Mouse (Mus musculus): ENCODE measurements around the gene Clhc1.

DNA sequence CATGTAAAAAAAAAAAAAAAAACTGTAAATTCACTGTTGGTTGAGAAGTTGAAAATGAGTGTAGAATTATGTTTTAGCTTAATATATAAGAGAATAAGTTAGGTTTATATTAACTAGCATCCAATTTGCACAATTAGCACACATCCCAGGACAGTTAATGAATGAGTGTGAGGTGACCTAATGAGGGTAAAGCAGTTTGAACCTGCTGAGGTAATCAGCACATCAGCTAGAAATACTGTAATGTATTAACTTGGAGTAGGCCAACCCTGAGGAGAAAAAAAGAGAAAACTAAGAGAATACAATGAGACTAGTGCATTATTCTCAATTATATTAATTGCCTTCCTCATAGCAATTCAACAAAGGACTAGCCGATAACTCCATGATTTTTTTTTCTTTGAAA, 38.3 kb upstream of the Clhc1 start:
- TF ChIP-seq CTCF (IDR thresholded peaks at IDR 0.05; ENCODE audit: borderline replicate concordance, insufficient read depth, low read length) (no peak), POLR2A (IDR thresholded peaks at IDR 0.05; ENCODE audit: low read depth, low read length) (no peak)
